In genomic region chr4:115897901-115898631, GRCm38 (mm10) we compare ENCODE assay signal across 8 mouse cellular contexts. TPM values are rescaled to one million over a fixed set of nuclear protein-coding genes. Genes with fewer than 3 reads are reported as not detected.
A peak's percentile ranks its signal among the peaks of the same experiment; 100 is the strongest.
DNase-seq lines count a peak whose midpoint lies in the region; ATAC-seq and TF ChIP-seq lines count a peak whose summit lies in the region.

No protein-coding gene starts in this region.

- no peaks in the 10 kb centered on the region for H3K36me3 ChIP-seq in kidney, embryonic 15.5 days
- H3K36me3 ChIP-seq in lung, postnatal 0 days (ENCODE audit: insufficient read depth, low read length), result no peaks in the 10 kb centered on the region

- under 1% methylated on average over 56 of the region's 56 CpGs for WGBS in kidney, embryonic 15.5 days
- WGBS in lung, postnatal 0 days, result 1% methylated on average over 55 of the region's 56 CpGs

- peak overlapping the region; percentile 89 for H3K4me2 ChIP-seq in kidney, embryonic 15.5 days
- peak overlapping the region; percentile 50 for H3K4me2 ChIP-seq in lung, postnatal 0 days (replicated peaks; ENCODE audit: low read depth, low read length)

- TF ChIP-seq CTCF in lung, postnatal 0 days (IDR thresholded peaks at IDR 0.05), result peak; percentile 61

- no peak overlapping the region for H3K27ac ChIP-seq in kidney, embryonic 15.5 days
- no peak overlapping the region for H3K27ac ChIP-seq in lung, postnatal 0 days (ENCODE audit: low read length)

- H3K4me3 ChIP-seq in kidney, embryonic 15.5 days (replicated peaks), result peak overlapping the region; percentile 46
- H3K4me3 ChIP-seq in lung, postnatal 0 days (ENCODE audit: low read depth, low read length), result peak overlapping the region; percentile 15

- DNase-seq in kidney, postnatal 10 days, result no peak
- DNase-seq in embryo, embryonic 10 days (ENCODE audit: low spot score), result peak; percentile 75
- DNase-seq in lung, postnatal 0 days (ENCODE audit: low spot score), result no peak
- DNase-seq in urinary bladder, adult 18-20 months (ENCODE audit: low spot score in 2 of 2), result no peak
- no peak for DNase-seq in spleen, postnatal 10 days (ENCODE audit: low spot score in 2 of 2)
- DNase-seq in cerebellum, adult 11-12 months, result no peak

- peak; percentile 61 for ATAC-seq in kidney, embryonic 15.5 days (replicated peaks; ENCODE audit: low FRiP score)
- ATAC-seq in hematopoietic stem cell, adult 5-6 weeks (replicated peaks in 1 of 2; ENCODE audit: insufficient read depth in 1 of 2, low FRiP score in 2 of 2, low TSS enrichment in 1 of 2, low read depth in 1 of 2, poor library complexity in 2 of 2, severe bottlenecking in 2 of 2), result peak; percentile 18 to 36; a peak in 3 of 4 replicates
- peak; percentile 33; the same call in 1 of the 2 replicates for ATAC-seq in lung, postnatal 0 days

- TF ChIP-seq EP300 in lung, postnatal 0 days (IDR thresholded peaks at IDR 0.05), result no peak

- H3K27me3 ChIP-seq in kidney, embryonic 15.5 days, result peaks cover 81% of the 10 kb centered on the region
- H3K27me3 ChIP-seq in lung, postnatal 0 days (replicated peaks; ENCODE audit: insufficient read depth, low read length), result peaks cover 21% of the 10 kb centered on the region

- peak overlapping the region; percentile 29 for H3K9ac ChIP-seq in kidney, embryonic 15.5 days
- no peak overlapping the region for H3K9ac ChIP-seq in lung, postnatal 0 days (replicated peaks; ENCODE audit: low read depth)

- no peaks in the 10 kb centered on the region for H3K9me3 ChIP-seq in kidney, embryonic 15.5 days (replicated peaks)
- H3K9me3 ChIP-seq in lung, postnatal 0 days (ENCODE audit: low read length), result no peaks in the 10 kb centered on the region

- H3K4me1 ChIP-seq in kidney, embryonic 15.5 days, result peaks cover 9% of the 10 kb centered on the region
- no peaks in the 10 kb centered on the region; the same call in 1 of the 2 replicates for H3K4me1 ChIP-seq in lung, postnatal 0 days (ENCODE audit: insufficient read depth, low read depth, low read length)

RNA-seq across cellular contexts. Expression of gene 6430628N08Rik, which starts 7.6 kb away (rescaled TPM):
- polyA plus RNA-seq in kidney, embryonic 15.5 days (2015; fragmentation: Nextera tagmentation; extraction: Ambion mirVana), result not detected in 2 replicates
- not detected in 2 replicates for total RNA-seq in hematopoietic stem cell, adult 5-6 weeks (2017)
- polyA plus RNA-seq in lung, postnatal 0 days (2015; fragmentation: Nextera tagmentation; extraction: Ambion mirVana), result not detected in 2 replicates

RNA-seq across cellular contexts. Expression of gene Kncn, which starts 13.9 kb away (rescaled TPM):
- 0.08 TPM in 1 of 2 replicates, not detected in the other for polyA plus RNA-seq in kidney, embryonic 15.5 days (2015; fragmentation: Nextera tagmentation; extraction: Ambion mirVana)
- not detected in 2 replicates for total RNA-seq in hematopoietic stem cell, adult 5-6 weeks (2017)
- polyA plus RNA-seq in lung, postnatal 0 days (2015; fragmentation: Nextera tagmentation; extraction: Ambion mirVana), result not detected in 2 replicates

RNA-seq across cellular contexts. Expression of gene Dmbx1, which starts 41.7 kb away (rescaled TPM):
- not detected in 2 replicates for polyA plus RNA-seq in kidney, embryonic 15.5 days (2015; fragmentation: Nextera tagmentation; extraction: Ambion mirVana)
- not detected in 2 replicates for total RNA-seq in hematopoietic stem cell, adult 5-6 weeks (2017)
- not detected in 2 replicates for polyA plus RNA-seq in lung, postnatal 0 days (2015; fragmentation: Nextera tagmentation; extraction: Ambion mirVana)

RNA-seq across cellular contexts. Expression of gene Mknk1, which starts 59.1 kb away (rescaled TPM):
- 23.4 and 25.6 TPM in 2 replicates for polyA plus RNA-seq in kidney, embryonic 15.5 days (2015; fragmentation: Nextera tagmentation; extraction: Ambion mirVana)
- 40.2 and 48.3 TPM in 2 replicates for total RNA-seq in hematopoietic stem cell, adult 5-6 weeks (2017)
- 26.9 and 30.6 TPM in 2 replicates for polyA plus RNA-seq in lung, postnatal 0 days (2015; fragmentation: Nextera tagmentation; extraction: Ambion mirVana)
